Mouse (Mus musculus): ENCODE results near the gene Pcyox1.
"Not testable (repeated sequence)": the region's sequence is repeated elsewhere in the genome, so short reads cannot be mapped to it uniquely, and the experiment has no call there.

The Pcyox1 gene

GRCm38 (mm10) chr6:86397257-86397980, 465 bp upstream of the Pcyox1 start:
- no peak for DNase-seq (ENCODE audit: low read depth, low spot score)

GRCm38 (mm10) chr6:86395969-86396368, 985 bp downstream of the Pcyox1 start:
- DNase-seq (ENCODE audit: low read depth, low spot score), result no peak

- DNase-seq (ENCODE audit: low read depth, low spot score), result no peak
These were observed 1.9 kb downstream of the Pcyox1 start for GRCm38 (mm10) chr6:86395021-86395420.

GRCm38 (mm10) chr6:86394078-86394720, 2.8 kb downstream of the Pcyox1 start:
- DNase-seq (ENCODE audit: low read depth, low spot score), result peak; percentile 32

GRCm38 (mm10) chr6:86393187-86393586, 3.8 kb downstream of the Pcyox1 start:
- DNase-seq (ENCODE audit: low read depth, low spot score), result no peak

- no peak for DNase-seq (ENCODE audit: low read depth, low spot score)
These were observed 5.6 kb downstream of the Pcyox1 start for GRCm38 (mm10) chr6:86391326-86391725.

- DNase-seq (ENCODE audit: low read depth, low spot score), result peak; percentile 28
These were observed 8.5 kb downstream of the Pcyox1 start for GRCm38 (mm10) chr6:86388461-86388860.

GRCm38 (mm10) chr6:86387313-86387712, 9.6 kb downstream of the Pcyox1 start:
- peak; percentile 38 for DNase-seq (ENCODE audit: low read depth, low spot score)

- DNase-seq (ENCODE audit: low read depth, low spot score), result no peak
These were observed 11.4 kb downstream of the Pcyox1 start for GRCm38 (mm10) chr6:86385362-86386104.

- no peak for DNase-seq (ENCODE audit: low read depth, low spot score)
These were observed 12.3 kb downstream of the Pcyox1 start for GRCm38 (mm10) chr6:86384692-86385091.

GRCm38 (mm10) chr6:86383370-86383769, 13.6 kb downstream of the Pcyox1 start:
- DNase-seq (ENCODE audit: low read depth, low spot score), result no peak

- DNase-seq (ENCODE audit: low read depth, low spot score), result no peak
These were observed 14.4 kb downstream of the Pcyox1 start for GRCm38 (mm10) chr6:86382551-86382950.

- DNase-seq (ENCODE audit: low read depth, low spot score), result not testable (repeated sequence)
These were observed 16.8 kb downstream of the Pcyox1 start for GRCm38 (mm10) chr6:86380112-86380511.

- DNase-seq (ENCODE audit: low read depth, low spot score), result no peak
These were observed 18.6 kb downstream of the Pcyox1 start for GRCm38 (mm10) chr6:86378341-86378740.

GRCm38 (mm10) chr6:86373556-86373955, 23.4 kb downstream of the Pcyox1 start:
- DNase-seq (ENCODE audit: low read depth, low spot score), result peak; percentile 52

- no peak for DNase-seq (ENCODE audit: low read depth, low spot score)
These were observed 24.9 kb downstream of the Pcyox1 start for GRCm38 (mm10) chr6:86371950-86372516.

GRCm38 (mm10) chr6:86371340-86371911, 25.5 kb downstream of the Pcyox1 start:
- DNase-seq (ENCODE audit: low read depth, low spot score), result peak; percentile 97

- DNase-seq (ENCODE audit: low read depth, low spot score), result peak; percentile 44
These were observed 26.1 kb downstream of the Pcyox1 start, which contains the start of gene Snrpg for GRCm38 (mm10) chr6:86370764-86371339. Gene Snrpg (plus strand): TSS chr6:86371304.

- peak; percentile 63 for DNase-seq (ENCODE audit: low read depth, low spot score)
These were observed 26.8 kb downstream of the Pcyox1 start for GRCm38 (mm10) chr6:86370093-86370713.

GRCm38 (mm10) chr6:86368479-86368878, 28.5 kb downstream of the Pcyox1 start:
- DNase-seq (ENCODE audit: low read depth, low spot score), result no peak

GRCm38 (mm10) chr6:86366853-86367249, 30.1 kb downstream of the Pcyox1 start:
- DNase-seq (ENCODE audit: low read depth, low spot score), result no peak
